Mouse (Mus musculus) heart, postnatal 0 days (tissue): Measurements from ENCODE around the gene Cd320.

ENCODE experiments used
- CTCF ChIP-seq: IDR thresholded peaks from 2 replicates; pipeline ENCODE4 v1.5.1; 2016; ENCODE audit warnings: antibody characterized with exemption, control low read depth, low read depth
- EP300 ChIP-seq: IDR thresholded peaks from 2 replicates; pipeline ENCODE4 v1.6.1; 2016; ENCODE audit warnings: antibody characterized with exemption, low read depth

- TF ChIP-seq CTCF (no peak), EP300 (no peak)
These were observed 49.5 kb downstream of the Cd320 start for GRCm38 (mm10) chr17:33892429-33892828.
